Mouse (Mus musculus) stomach, postnatal 0 days (tissue): Measurements from ENCODE around the gene Olfr1206. TPM values are rescaled to one million over a fixed set of nuclear protein-coding genes. Genes with fewer than 3 reads are reported as not detected.

Experiments
- ATAC-seq: fragments of 200-750 bp; cut with Nextera tagmentation; 2 replicates; pipeline ENCODE4 v1.8.0; 2017; ENCODE audit not compliant: low FRiP score, low TSS enrichment
- DNase-seq: peaks from one replicate; pipeline ENCODE4 v3.0.0-alpha.2; 2016; ENCODE audit warnings: low spot score
- H3K27ac ChIP-seq: fragments of 300-500 bp; sonication (generic); replicated peaks from 2 replicates; pipeline ENCODE4 v1.5.1; 2014; ENCODE audit warnings: mild to moderate bottlenecking, control low read depth
- H3K27me3 ChIP-seq: fragments of 300-500 bp; sonication (generic); 2 replicates; pipeline ENCODE4 v1.6.1; 2014; ENCODE audit warnings: low read length; ENCODE audit not compliant: control insufficient read depth, insufficient read depth
- H3K36me3 ChIP-seq: fragments of 300-500 bp; sonication (generic); 2 replicates; pipeline ENCODE4 v1.6.1; 2014; ENCODE audit warnings: low read length, mixed read lengths; ENCODE audit not compliant: control insufficient read depth, insufficient read depth
- H3K4me1 ChIP-seq: fragments of 300-500 bp; sonication (generic); replicated peaks from 2 replicates; pipeline ENCODE4 v1.6.1; 2014; ENCODE audit warnings: antibody characterized with exemption; ENCODE audit not compliant: control insufficient read depth, insufficient read depth
- H3K4me2 ChIP-seq: fragments of 300-500 bp; sonication (generic); replicated peaks from 2 replicates; pipeline ENCODE4 v1.6.1; 2014; ENCODE audit warnings: low read depth, mild to moderate bottlenecking, control low read depth, moderate library complexity
- H3K4me3 ChIP-seq: fragments of 300-500 bp; sonication (generic); 2 replicates; pipeline ENCODE4 v1.5.1; 2014; ENCODE audit warnings: low read depth, low read length, control low read depth
- H3K9ac ChIP-seq: fragments of 300-500 bp; sonication (generic); 2 replicates; pipeline ENCODE4 v1.6.1; 2014; ENCODE audit warnings: mild to moderate bottlenecking, low read length, control low read depth, mixed read lengths
- H3K9me3 ChIP-seq: fragments of 300-500 bp; sonication (generic); 2 replicates; pipeline ENCODE4 v1.6.1; 2016; ENCODE audit warnings: low read length; ENCODE audit not compliant: control insufficient read depth
- CTCF ChIP-seq: IDR thresholded peaks from 2 replicates; pipeline ENCODE4 v1.5.1; 2016; ENCODE audit warnings: antibody characterized with exemption, low read depth, mild to moderate bottlenecking, moderate library complexity
- EP300 ChIP-seq: optimal IDR thresholded peaks from 2 replicates; pipeline ENCODE3; 2016; ENCODE audit warnings: antibody characterized with exemption
- WGBS: fragments of 180-500 bp; shearing (Covaris S2); extraction: QIAGEN DNeasy Blood & Tissue Kit; methylation state at CpG from one replicate; pipeline ENCODE4 v1.1.7; 2014; 5-methylcytosine and 5-hydroxymethylcytosine counted together
- polyA plus RNA-seq: library from polyadenylated mRNA; unstranded; fragments of >200 nt; fragmentation: Nextera tagmentation; extraction: Ambion mirVana; gene quantifications from 2 replicates; pipeline ENCODE4 v1.2.1, GENCODE M21; 2015

The Olfr1206 gene
- not detected in 2 replicates for polyA plus RNA-seq

GRCm38 (mm10) chr2:88862931-88863330, at the start of gene Olfr1206:
TSS of gene Olfr1206 (plus strand) at chr2:88863231.
- Histone ChIP-seq H3K27me3 (no peaks in the 10 kb centered on the region), H3K4me2 (no peak within 1 kb of the TSS), H3K4me3 (no peak within 1 kb of the TSS), H3K9ac (no peak within 1 kb of the TSS), H3K9me3 (no peaks in the 10 kb centered on the region), H3K27ac (no peak within 1 kb of the TSS), H3K36me3 (no peaks in the 10 kb centered on the region), H3K4me1 (no peaks in the 10 kb centered on the region)
- TF ChIP-seq CTCF (no peak), EP300 (no peak)
- WGBS: 72% methylated on average over 2 of the region's 2 CpGs
- ATAC-seq (no peak), DNase-seq (no peak)

GRCm38 (mm10) chr2:88814196-88814595, 48.8 kb upstream of the Olfr1206 start, which contains the start of gene Olfr1202:
TSS of gene Olfr1202 (plus strand) at chr2:88814496.
- Histone ChIP-seq H3K4me3 (no peak within 1 kb of the TSS), H3K4me2 (no peak within 1 kb of the TSS), H3K36me3 (no peaks in the 10 kb centered on the region), H3K9ac (no peak within 1 kb of the TSS), H3K4me1 (no peaks in the 10 kb centered on the region), H3K9me3 (no peaks in the 10 kb centered on the region), H3K27ac (no peak within 1 kb of the TSS), H3K27me3 (no peaks in the 10 kb centered on the region)
- no peak for DNase-seq
- TF ChIP-seq CTCF (no peak), EP300 (no peak)
- no peak for ATAC-seq
- WGBS: 73% methylated on average over 1 of the region's 1 CpGs

GRCm38 (mm10) chr2:88829437-88829836, 33.6 kb upstream of the Olfr1206 start, which contains the start of gene Olfr1205:
TSS of gene Olfr1205 (plus strand) at chr2:88829737.
- Histone ChIP-seq H3K27ac (no peak within 1 kb of the TSS), H3K27me3 (no peaks in the 10 kb centered on the region), H3K9ac (no peak within 1 kb of the TSS), H3K4me1 (no peaks in the 10 kb centered on the region), H3K4me2 (no peak within 1 kb of the TSS), H3K4me3 (no peak within 1 kb of the TSS), H3K36me3 (no peaks in the 10 kb centered on the region), H3K9me3 (no peaks in the 10 kb centered on the region)
- TF ChIP-seq CTCF (no peak), EP300 (no peak)
- 76% methylated on average over 2 of the region's 2 CpGs for WGBS
- no peak for DNase-seq
- ATAC-seq: no peak

GRCm38 (mm10) chr2:88838477-88838876, 24.6 kb upstream of the Olfr1206 start:
- no peaks in the 10 kb centered on the region for H3K4me1 ChIP-seq
- no peak overlapping the region for H3K9ac ChIP-seq
- DNase-seq (no peak), ATAC-seq (no peak)
- TF ChIP-seq EP300 (no peak), CTCF (no peak)
- no peaks in the 10 kb centered on the region for H3K9me3 ChIP-seq
- WGBS: 29% methylated on average over 2 of the region's 2 CpGs
- no peak overlapping the region for H3K27ac ChIP-seq
- H3K4me3 ChIP-seq: no peak overlapping the region
- no peaks in the 10 kb centered on the region for H3K27me3 ChIP-seq
- no peak overlapping the region for H3K4me2 ChIP-seq
- H3K36me3 ChIP-seq: no peaks in the 10 kb centered on the region

GRCm38 (mm10) chr2:88848992-88849391, 14.0 kb upstream of the Olfr1206 start, which contains the start of gene Olfr1204:
TSS of gene Olfr1204 (plus strand) at chr2:88849292.
- H3K27me3 ChIP-seq: no peaks in the 10 kb centered on the region
- no peak for TF ChIP-seq CTCF
- TF ChIP-seq EP300: no peak
- H3K36me3 ChIP-seq: no peaks in the 10 kb centered on the region

GRCm38 (mm10) chr2:88902211-88902610, 39.2 kb downstream of the Olfr1206 start, which contains the start of gene Olfr1208:
TSS of gene Olfr1208 (minus strand) at chr2:88902311.
- DNase-seq (no peak), ATAC-seq (no peak)
- Histone ChIP-seq H3K4me1 (no peaks in the 10 kb centered on the region), H3K27me3 (no peaks in the 10 kb centered on the region), H3K27ac (no peak within 1 kb of the TSS), H3K9ac (no peak within 1 kb of the TSS), H3K4me3 (no peak within 1 kb of the TSS), H3K9me3 (no peaks in the 10 kb centered on the region), H3K36me3 (no peaks in the 10 kb centered on the region), H3K4me2 (no peak within 1 kb of the TSS)
- TF ChIP-seq CTCF (no peak), EP300 (no peak)

More at GRCm38 (mm10) chr2:88848992-88849391, 14.0 kb upstream of the Olfr1206 start, which contains the start of gene Olfr1204:
- H3K9me3 ChIP-seq: no peaks in the 10 kb centered on the region
- H3K27ac ChIP-seq: no peak within 1 kb of the TSS
- ATAC-seq (no peak), DNase-seq (no peak)
- no peaks in the 10 kb centered on the region for H3K4me1 ChIP-seq
- H3K9ac ChIP-seq: no peak within 1 kb of the TSS
- 89% methylated on average over 1 of the region's 1 CpGs for WGBS
- no peak within 1 kb of the TSS for H3K4me3 ChIP-seq
- H3K4me2 ChIP-seq: no peak within 1 kb of the TSS
